Mouse (Mus musculus) cerebellum, adult 2 months (tissue): ENCODE data around the gene Ntng1. TPM values are rescaled to one million over a fixed set of nuclear protein-coding genes. Genes with fewer than 3 reads are reported as not detected.

Experiments used
- DNase-seq, 2 experiments: peaks; one replicate each; pipeline ENCODE4 v3.0.0; 2021
- H3K27ac ChIP-seq: fragments of 200-500 bp; 2 replicates; pipeline ENCODE4 v1.5.1; 2012; ENCODE audit warnings: low read length, control low read depth, inconsistent platforms; ENCODE audit not compliant: insufficient read depth
- H3K27me3 ChIP-seq: fragments of 200-500 bp; 2 replicates; pipeline ENCODE4 v1.6.1; 2012; ENCODE audit warnings: inconsistent platforms, mild to moderate bottlenecking, low read length, moderate library complexity; ENCODE audit not compliant: control insufficient read depth, insufficient read depth
- H3K4me1 ChIP-seq: fragments of 200-500 bp; 2 replicates; pipeline ENCODE4 v1.6.1; 2011; ENCODE audit warnings: low read length; ENCODE audit not compliant: control insufficient read depth, insufficient read depth
- H3K4me3 ChIP-seq: fragments of 200-500 bp; replicated peaks from 2 replicates; pipeline ENCODE3; 2011; ENCODE audit warnings: mild to moderate bottlenecking, low read depth, low read length, control low read depth; ENCODE audit not compliant: insufficient read depth
- CTCF ChIP-seq: fragments of 200-500 bp; IDR thresholded peaks from 2 replicates; pipeline ENCODE4 v1.5.1; 2011; ENCODE audit warnings: low read depth, mild to moderate bottlenecking, control low read depth, low read length, moderate library complexity, borderline replicate concordance; ENCODE audit not compliant: insufficient read depth
- POLR2A ChIP-seq: fragments of 200-500 bp; IDR thresholded peaks from 2 replicates; pipeline ENCODE4 v1.6.1; 2011; ENCODE audit warnings: low read length, control low read depth, borderline replicate concordance; ENCODE audit not compliant: insufficient read depth
- WGBS: fragments of 180-500 bp; shearing (Covaris S2); methylation state at CpG from one replicate; pipeline ENCODE4 v1.1.7; 2018; 5-methylcytosine and 5-hydroxymethylcytosine counted together
- polyA plus RNA-seq: library from polyadenylated mRNA; depleted of rRNA; stranded (reverse); fragments of >200 nt; gene quantifications from 2 replicates; pipeline ENCODE4 v1.2.3, GENCODE M21; 2012

Gene Ntng1
- polyA plus RNA-seq, 1 experiment: 27.8 TPM

DNA sequence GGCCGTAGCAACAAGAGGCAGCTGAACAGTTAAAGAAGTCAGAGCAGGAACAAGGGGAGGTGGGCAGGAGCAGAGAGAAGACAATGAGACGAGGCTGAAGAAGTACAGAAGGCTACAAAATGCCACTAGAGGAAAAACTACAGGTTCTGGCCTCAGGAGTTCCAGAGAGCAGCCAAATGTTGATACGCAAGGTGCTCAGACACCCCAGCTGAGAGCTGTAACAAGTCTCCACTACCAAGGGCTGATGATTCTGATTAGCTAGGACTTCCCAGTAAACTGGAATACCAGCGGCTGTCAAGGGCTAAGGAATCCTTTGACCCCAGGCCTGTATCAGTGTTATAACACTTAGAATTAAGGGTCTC, 148.2 kb downstream of the Ntng1 start:
- WGBS: 52% methylated on average over 4 of the region's 4 CpGs
- TF ChIP-seq CTCF: no peak
- TF ChIP-seq POLR2A: no peak
- Histone ChIP-seq H3K27ac (no peak overlapping the region), H3K27me3 (no peaks in the 10 kb centered on the region), H3K4me3 (no peak overlapping the region), H3K4me1 (peaks cover 6% of the 10 kb centered on the region; the same call in 1 of the 2 replicates)
- DNase-seq: peak in 1 of 2 experiments; percentile 38

DNA sequence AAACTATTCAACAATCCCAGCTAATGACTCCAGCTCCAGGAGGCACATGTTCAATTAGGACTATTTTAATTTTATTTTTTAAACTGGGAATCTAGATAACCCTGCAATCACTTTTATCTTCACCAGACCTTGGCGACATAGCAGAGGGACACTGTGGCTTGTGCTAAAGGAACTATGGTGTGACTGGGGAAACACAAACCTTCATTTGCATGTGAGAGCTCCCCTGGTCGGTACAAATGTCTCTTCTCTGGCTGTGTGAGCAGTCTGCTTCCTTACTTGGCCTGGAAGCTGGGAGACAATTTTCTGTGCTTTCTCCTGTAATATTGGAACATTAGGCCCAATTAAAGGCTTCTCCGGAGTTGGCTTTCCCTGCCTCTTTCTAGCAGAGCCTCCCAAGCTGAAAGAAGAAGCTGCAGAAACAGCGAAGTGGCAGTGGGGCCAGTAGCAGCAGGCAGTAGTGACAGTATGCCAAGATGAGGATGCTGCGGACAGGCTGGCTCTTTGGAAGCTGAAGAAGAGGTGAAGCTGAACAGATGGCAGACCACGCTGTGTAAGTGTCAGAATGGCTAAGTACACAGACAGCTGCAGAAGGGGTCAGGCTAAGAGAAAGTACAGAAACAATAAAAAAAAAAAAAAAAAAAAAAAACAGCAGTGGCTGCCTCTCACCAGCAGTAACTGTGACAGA, 148.7 kb downstream of the Ntng1 start:
- WGBS: 8% methylated on average over 6 of the region's 6 CpGs
- Histone ChIP-seq H3K27me3 (no peaks in the 10 kb centered on the region), H3K4me1 (peaks cover 6% of the 10 kb centered on the region; the same call in 1 of the 2 replicates), H3K4me3 (no peak overlapping the region), H3K27ac (peak overlapping the region; percentile 12; the same call in 1 of the 2 replicates)
- DNase-seq: peak; percentile 79 to 89
- TF ChIP-seq POLR2A (no peak), CTCF (no peak)

DNA sequence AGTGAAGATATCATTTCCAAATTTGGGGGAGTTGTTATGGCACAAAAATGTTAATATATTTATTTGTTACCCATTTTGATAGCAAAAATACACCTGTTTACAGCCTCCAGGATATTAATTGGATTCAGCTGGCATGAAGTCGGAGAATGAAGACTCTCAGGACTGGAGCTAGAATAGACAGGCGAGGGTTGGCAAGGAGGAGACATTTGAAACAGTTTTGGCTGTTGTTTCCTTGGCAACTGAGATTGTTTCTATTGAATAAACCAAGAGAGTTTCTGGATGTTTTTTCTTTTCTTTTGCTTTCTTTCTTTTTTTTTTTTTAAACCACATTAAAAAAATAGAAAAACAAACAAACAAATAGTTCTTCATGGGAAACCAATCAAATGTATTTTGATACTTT, 159.7 kb downstream of the Ntng1 start:
- Histone ChIP-seq H3K27me3 (no peaks in the 10 kb centered on the region), H3K4me1 (no peaks in the 10 kb centered on the region), H3K4me3 (no peak overlapping the region), H3K27ac (no peak overlapping the region)
- DNase-seq: peak in 1 of 2 experiments; percentile 49
- 23% methylated on average over 2 of the region's 2 CpGs for WGBS
- no peak for TF ChIP-seq POLR2A
- no peak for TF ChIP-seq CTCF

DNA sequence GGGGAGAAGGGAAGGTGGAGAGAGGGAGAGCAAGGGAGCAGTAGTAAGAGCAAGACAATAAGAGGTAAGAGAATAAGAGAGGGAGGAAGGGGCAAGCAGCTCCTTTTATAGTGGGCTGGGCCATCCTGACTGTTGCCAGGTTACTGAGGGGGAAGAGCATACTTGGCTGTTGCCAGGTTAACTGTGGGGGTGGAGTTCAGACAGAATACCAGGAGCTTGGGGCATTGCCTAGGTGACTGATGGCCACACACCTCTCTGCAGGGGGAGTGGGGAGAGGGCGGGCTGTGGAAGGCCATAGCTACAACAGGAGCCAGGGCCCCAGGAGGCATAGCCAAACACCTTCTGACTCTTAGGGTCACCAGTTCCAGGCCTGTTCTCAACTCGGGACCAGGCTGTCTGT, 166.2 kb downstream of the Ntng1 start:
- no peaks in the 10 kb centered on the region for H3K4me1 ChIP-seq
- no peak overlapping the region for H3K4me3 ChIP-seq
- H3K27ac ChIP-seq: no peak overlapping the region
- H3K27me3 ChIP-seq: no peaks in the 10 kb centered on the region; the same call in 1 of the 2 replicates
- WGBS: 43% methylated on average over 2 of the region's 2 CpGs
- no peak for TF ChIP-seq POLR2A
- TF ChIP-seq CTCF: no peak
- DNase-seq: peak in 1 of 2 experiments; percentile 33

DNA sequence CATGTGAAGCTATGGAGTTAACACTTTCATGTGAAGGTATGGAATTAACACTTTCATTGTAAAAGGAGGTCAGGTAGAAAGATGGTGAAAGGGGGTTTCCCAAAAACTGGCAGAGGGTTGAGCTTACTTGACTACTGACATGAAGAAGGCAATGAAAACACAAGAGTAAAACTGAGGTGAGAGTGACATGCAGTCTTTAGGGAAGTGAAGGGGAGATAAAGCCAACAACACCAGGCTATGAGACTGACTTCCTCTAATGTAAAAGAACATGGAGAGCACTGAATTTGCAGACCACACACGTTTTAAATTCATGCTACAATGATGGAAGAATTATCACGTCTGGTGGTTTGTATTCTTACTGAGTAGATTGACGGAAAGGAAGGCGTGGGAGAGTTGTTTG, 168.7 kb downstream of the Ntng1 start:
- 83% methylated on average over 4 of the region's 4 CpGs for WGBS
- TF ChIP-seq POLR2A (no peak), CTCF (no peak)
- H3K27ac ChIP-seq: no peak overlapping the region
- H3K4me1 ChIP-seq: 0 out of 2 replicates have a peak, but pooled peaks cover 3% of the 10 kb centered on the region
- DNase-seq: no peak
- H3K4me3 ChIP-seq: no peak overlapping the region
- H3K27me3 ChIP-seq: no peaks in the 10 kb centered on the region; the same call in 1 of the 2 replicates

DNA sequence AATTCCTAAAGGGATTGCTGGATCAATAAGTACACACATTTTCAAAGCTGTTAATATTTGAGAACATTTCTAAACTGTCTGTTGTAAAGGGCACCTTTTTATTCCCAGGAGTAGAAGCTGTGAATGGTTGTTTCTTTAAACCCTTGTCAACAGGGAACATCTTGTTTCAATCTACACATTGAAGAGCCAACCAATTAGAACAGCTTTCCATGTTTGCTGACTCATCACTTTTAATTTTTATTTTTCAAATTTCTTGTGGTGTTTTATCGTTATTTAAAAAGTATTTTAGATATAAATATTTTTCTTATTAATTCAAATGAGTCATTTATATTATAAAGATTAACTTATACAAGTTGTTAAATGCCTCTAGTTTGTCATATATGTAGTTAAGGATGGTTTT, 172.3 kb downstream of the Ntng1 start:
- TF ChIP-seq POLR2A (no peak), CTCF (no peak)
- H3K27me3 ChIP-seq: no peaks in the 10 kb centered on the region; the same call in 1 of the 2 replicates
- H3K4me1 ChIP-seq: peaks cover 7% of the 10 kb centered on the region; the same call in 1 of the 2 replicates
- WGBS: 84% methylated on average over 1 of the region's 1 CpGs
- no peak for DNase-seq
- no peak overlapping the region for H3K27ac ChIP-seq
- H3K4me3 ChIP-seq: no peak overlapping the region

DNA sequence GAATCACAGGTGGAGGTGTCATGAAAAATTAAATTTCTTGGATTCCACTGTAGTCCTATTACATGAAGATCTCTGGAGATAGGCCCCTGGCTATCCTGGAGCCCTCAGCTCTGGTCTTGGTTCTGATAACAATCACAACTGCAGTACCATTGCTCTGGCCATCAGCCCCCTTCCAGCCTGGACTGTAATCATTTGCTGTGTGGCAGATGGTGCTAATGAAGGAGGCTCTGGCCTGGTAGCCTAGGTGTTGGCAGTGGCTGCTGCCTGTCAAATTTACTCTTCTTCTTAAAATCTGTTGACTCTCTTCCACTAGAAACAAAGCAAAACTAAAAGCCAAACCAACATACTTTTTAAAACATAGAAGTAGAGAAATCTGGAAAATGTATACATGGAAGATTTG, 173.6 kb downstream of the Ntng1 start:
- peaks cover 7% of the 10 kb centered on the region; the same call in 1 of the 2 replicates for H3K4me1 ChIP-seq
- no peak overlapping the region for H3K27ac ChIP-seq
- TF ChIP-seq CTCF: no peak
- TF ChIP-seq POLR2A: no peak
- H3K27me3 ChIP-seq: no peaks in the 10 kb centered on the region
- no peak overlapping the region for H3K4me3 ChIP-seq
- DNase-seq: peak; percentile 41 to 69

DNA sequence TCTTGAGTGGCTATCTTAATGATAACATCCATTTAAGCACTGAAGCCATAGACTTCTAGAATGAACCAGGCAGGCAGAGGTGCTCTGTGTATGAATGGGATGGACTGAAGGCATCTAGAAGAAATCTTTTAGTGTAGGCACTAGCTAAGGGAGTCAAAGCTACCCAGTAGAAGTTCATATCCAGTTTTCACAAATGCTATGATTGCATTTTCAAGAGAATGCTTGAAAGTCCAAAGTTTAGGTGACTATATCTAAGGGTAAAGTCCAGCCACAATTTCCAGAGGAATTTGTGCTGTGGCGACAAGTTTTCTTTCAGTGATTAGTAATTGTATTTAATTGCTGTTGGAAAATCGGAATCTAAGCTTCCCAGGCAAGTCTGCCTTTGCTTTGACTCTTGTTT, 181.2 kb downstream of the Ntng1 start:
- 90% methylated on average over 2 of the region's 2 CpGs for WGBS
- TF ChIP-seq POLR2A (no peak), CTCF (no peak)
- DNase-seq: no peak
- no peak overlapping the region for H3K27ac ChIP-seq
- H3K27me3 ChIP-seq: no peaks in the 10 kb centered on the region
- no peak overlapping the region for H3K4me3 ChIP-seq
- no peaks in the 10 kb centered on the region for H3K4me1 ChIP-seq
